In genomic region chr1:165762914-165763634, GRCm38 (mm10) we compare ENCODE assay signal across 8 mouse cellular contexts. TPM values are rescaled to one million over a fixed set of nuclear protein-coding genes. Genes with fewer than 3 reads are reported as not detected.
A peak's percentile ranks its signal among the peaks of the same experiment; 100 is the strongest.
DNase-seq lines count a peak whose midpoint lies in the region; ATAC-seq and TF ChIP-seq lines count a peak whose summit lies in the region.

No protein-coding gene starts in this region.

- H3K4me1 ChIP-seq in heart, embryonic 12.5 days (replicated peaks) = peaks cover 25% of the 10 kb centered on the region
- peaks cover 8% of the 10 kb centered on the region; the same call in 1 of the 2 replicates for H3K4me1 ChIP-seq in heart, postnatal 0 days (ENCODE audit: control insufficient read depth, insufficient read depth)

- TF ChIP-seq EP300 in heart, postnatal 0 days (IDR thresholded peaks at IDR 0.05; ENCODE audit: low read depth) = no peak

- no peaks in the 10 kb centered on the region for H3K36me3 ChIP-seq in heart, embryonic 12.5 days
- H3K36me3 ChIP-seq in heart, postnatal 0 days (replicated peaks; ENCODE audit: control insufficient read depth, insufficient read depth, low read length) = no peaks in the 10 kb centered on the region
- H3K36me3 ChIP-seq in macrophage (ENCODE audit: inconsistent target) = no peaks in the 10 kb centered on the region

- peaks cover 43% of the 10 kb centered on the region for H3K79me2 ChIP-seq in macrophage (ENCODE audit: inconsistent target)

- H3K4me2 ChIP-seq in heart, embryonic 12.5 days = peak overlapping the region; percentile 84
- H3K4me2 ChIP-seq in heart, postnatal 0 days (ENCODE audit: low read depth, low read length) = peak overlapping the region; percentile 89

- peaks cover 4% of the 10 kb centered on the region; the same call in 1 of the 2 replicates for H3K27me3 ChIP-seq in heart, embryonic 12.5 days (replicated peaks)
- no peaks in the 10 kb centered on the region for H3K27me3 ChIP-seq in heart, postnatal 0 days (ENCODE audit: control insufficient read depth, insufficient read depth, low read length)

- H3K4me3 ChIP-seq in heart, embryonic 12.5 days = peak overlapping the region; percentile 64
- H3K4me3 ChIP-seq in heart, postnatal 0 days (ENCODE audit: low read depth, low read length) = peak overlapping the region; percentile 77
- H3K4me3 ChIP-seq in macrophage (ENCODE audit: inconsistent target) = peak overlapping the region; percentile 17

- DNase-seq in heart, adult 18-20 months = no peak
- DNase-seq in NIH3T3 (ENCODE audit: low read depth) = peak; percentile 46
- no peak for DNase-seq in heart, postnatal 0 days (ENCODE audit: low spot score)
- no peak for DNase-seq in frontal cortex, postnatal 10 days (ENCODE audit: low spot score in 2 of 2)
- no peak for DNase-seq in left cerebral cortex, adult 11 months (ENCODE audit: low spot score)
- no peak for DNase-seq in embryo, embryonic 10.5 days (ENCODE audit: low spot score)

- 22% methylated on average over 14 of the region's 14 CpGs for WGBS in heart, embryonic 12.5 days
- 21% methylated on average over 14 of the region's 14 CpGs for WGBS in heart, postnatal 0 days
- 7% methylated on average over 14 of the region's 14 CpGs for WGBS in macrophage (ENCODE audit: missing documents)

- H3K9ac ChIP-seq in heart, embryonic 12.5 days = peak overlapping the region; percentile 2; the same call in 1 of the 2 replicates
- no peak overlapping the region for H3K9ac ChIP-seq in heart, postnatal 0 days (replicated peaks; ENCODE audit: low read depth, low read length)

- H3K27ac ChIP-seq in heart, embryonic 12.5 days (ENCODE audit: poor library complexity, severe bottlenecking) = no peak overlapping the region
- H3K27ac ChIP-seq in heart, postnatal 0 days (ENCODE audit: low read depth) = peak overlapping the region; percentile 25; the same call in 1 of the 2 replicates
- peak overlapping the region; percentile 58 for H3K27ac ChIP-seq in macrophage

- TF ChIP-seq CTCF in heart, postnatal 0 days (IDR thresholded peaks at IDR 0.05; ENCODE audit: low read depth) = no peak

- no peaks in the 10 kb centered on the region for H3K9me3 ChIP-seq in heart, embryonic 12.5 days (replicated peaks)
- H3K9me3 ChIP-seq in heart, postnatal 0 days (replicated peaks; ENCODE audit: control insufficient read depth, low read length) = no peaks in the 10 kb centered on the region

- ATAC-seq in heart, embryonic 12.5 days (ENCODE audit: insufficient number of reproducible peaks, low FRiP score) = no peak
- no peak for ATAC-seq in heart, postnatal 0 days (ENCODE audit: insufficient read depth, low read depth)

RNA-seq across cellular contexts. Expression of gene Creg1, which starts 0.5 kb away (rescaled TPM):
- polyA plus RNA-seq in heart, embryonic 12.5 days (2016; fragmentation: Nextera tagmentation; extraction: Ambion mirVana) = 94.9 and 109 TPM in 2 replicates
- total RNA-seq in heart, adult 18-20 months (2021) = 10 to 100 TPM; 88.6 to 92.2 TPM
- total RNA-seq in heart, postnatal 0 days (2014; rRNA removed; ENCODE audit: low replicate concordance) = 29.1 and 32.4 TPM in 2 replicates
- polyA plus RNA-seq in heart, postnatal 0 days (2015; fragmentation: Nextera tagmentation; extraction: Ambion mirVana) = 62.1 and 75.2 TPM in 2 replicates
- total RNA-seq in macrophage (2018; cell fraction: chromatin; rRNA removed) = 100 to 1,000 TPM in 3 of 26 experiments, 10 to 100 TPM in 23; 17.4 to 124 (median 36.1) TPM
- total RNA-seq in macrophage (2018; cell fraction: cytosol; rRNA removed) = 100 to 1,000 TPM; 262 to 745 (median 448) TPM
- 100 to 1,000 TPM in 25 of 26 experiments, 10 to 100 TPM in 1; 72.5 to 401 (median 197) TPM for total RNA-seq in macrophage (2018; cell fraction: nucleus; rRNA removed)
- polyA plus RNA-seq in macrophage (2018) = 629 to 1,120 TPM (median 845 TPM) in 3 replicates

RNA-seq across cellular contexts. Expression of gene Cd247, which starts 25.4 kb away (rescaled TPM):
- 0.38 and 0.49 TPM in 2 replicates for polyA plus RNA-seq in heart, embryonic 12.5 days (2016; fragmentation: Nextera tagmentation; extraction: Ambion mirVana)
- 1 to 10 TPM in 1 of 2 experiments, under 1 TPM in 1; 0.37 to 2.1 TPM for total RNA-seq in heart, adult 18-20 months (2021)
- total RNA-seq in heart, postnatal 0 days (2014; rRNA removed; ENCODE audit: low replicate concordance) = 3.9 TPM in 1 of 2 replicates, not detected in the other
- polyA plus RNA-seq in heart, postnatal 0 days (2015; fragmentation: Nextera tagmentation; extraction: Ambion mirVana) = 0.26 and 0.41 TPM in 2 replicates
- total RNA-seq in macrophage (2018; cell fraction: chromatin; rRNA removed) = 1 to 10 TPM in 5 of 26 experiments, under 1 TPM in 9, not detected in 12; 0.41 to 2.5 (median 0.95) TPM
- total RNA-seq in macrophage (2018; cell fraction: cytosol; rRNA removed) = under 1 TPM in 13 of 26 experiments, not detected in 13; 0.08 to 0.76 (median 0.19) TPM
- 1 to 10 TPM in 2 of 26 experiments, under 1 TPM in 11, not detected in 13; 0.28 to 1.6 (median 0.60) TPM for total RNA-seq in macrophage (2018; cell fraction: nucleus; rRNA removed)
- polyA plus RNA-seq in macrophage (2018) = 0.13 TPM in 1 of 3 replicates, not detected in the others

RNA-seq across cellular contexts. Expression of gene Rcsd1, which starts 53.5 kb away (rescaled TPM):
- 113 and 122 TPM in 2 replicates for polyA plus RNA-seq in heart, embryonic 12.5 days (2016; fragmentation: Nextera tagmentation; extraction: Ambion mirVana)
- 10 to 100 TPM; 66.6 to 67.6 TPM for total RNA-seq in heart, adult 18-20 months (2021)
- 88.6 and 94.0 TPM in 2 replicates for total RNA-seq in heart, postnatal 0 days (2014; rRNA removed; ENCODE audit: low replicate concordance)
- polyA plus RNA-seq in heart, postnatal 0 days (2015; fragmentation: Nextera tagmentation; extraction: Ambion mirVana) = 103 and 116 TPM in 2 replicates
- total RNA-seq in macrophage (2018; cell fraction: chromatin; rRNA removed) = 100 to 1,000 TPM in 13 of 26 experiments, 10 to 100 TPM in 13; 33.2 to 495 (median 91.1) TPM
- total RNA-seq in macrophage (2018; cell fraction: cytosol; rRNA removed) = 100 to 1,000 TPM in 2 of 26 experiments, 10 to 100 TPM in 24; 28.4 to 135 (median 32.6) TPM
- total RNA-seq in macrophage (2018; cell fraction: nucleus; rRNA removed) = 100 to 1,000 TPM in 13 of 26 experiments, 10 to 100 TPM in 13; 41.9 to 410 (median 106) TPM
- 32.5 to 46.6 TPM (median 34.4 TPM) in 3 replicates for polyA plus RNA-seq in macrophage (2018)

Comparison
In these comparisons a context has a peak if more than half of its experiments do, and no peak if none do; other contexts are left out.
1. H3K4me3 ChIP-seq: peak in every context shown above with its lines; median percentile 77 in heart, postnatal 0 days; 64 in heart, embryonic 12.5 days; 17 in macrophage.